Mouse (Mus musculus): Measurements from ENCODE around the gene Slc6a5. TPM values are rescaled to one million over a fixed set of nuclear protein-coding genes. Genes with fewer than 3 reads are reported as not detected.

The Slc6a5 gene
- polyA plus RNA-seq, 1 experiment = not detected

DNA sequence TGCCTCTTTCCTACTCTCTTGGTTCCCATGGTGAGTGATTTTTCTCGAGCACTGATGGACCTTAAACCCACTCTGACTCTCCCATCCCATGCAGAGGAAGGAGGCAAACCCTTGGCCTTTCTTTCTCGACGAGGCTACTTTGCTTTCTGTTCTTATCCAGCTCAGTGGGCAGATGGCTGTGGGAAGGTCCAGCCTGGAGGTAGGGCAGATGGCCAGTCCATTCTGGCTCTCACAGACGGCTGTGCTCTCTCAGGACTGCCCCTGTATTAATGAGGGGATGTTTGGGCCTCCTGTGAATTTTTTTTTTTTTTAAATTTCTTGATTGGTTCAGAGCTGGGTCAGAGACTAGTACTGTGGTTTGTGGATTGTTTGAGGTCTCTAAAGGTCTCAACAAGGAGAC lies 59.6 kb downstream of the Slc6a5 start:
- Histone ChIP-seq H3K36me3 (ENCODE audit: control insufficient read depth, insufficient read depth) (no peaks in the 10 kb centered on the region), H3K79me2 (ENCODE audit: control insufficient read depth, insufficient read depth) (no peaks in the 10 kb centered on the region), H3K4me3 (ENCODE audit: insufficient read depth, poor library complexity, severe bottlenecking) (no peak overlapping the region), H3K79me3 (ENCODE audit: low read depth) (no peaks in the 10 kb centered on the region), H3K27me3 (ENCODE audit: control insufficient read depth, insufficient read depth, insufficient read length) (peaks cover 12% of the 10 kb centered on the region), H3ac (ENCODE audit: control insufficient read depth, insufficient read length, low read depth) (no peak overlapping the region)
- TF ChIP-seq USF1 (IDR thresholded peaks at IDR 0.05; ENCODE audit: low read depth) (no peak), MAX (IDR thresholded peaks at IDR 0.05) (no peak)

GRCm38 (mm10) chr7:49974841-49975440 lies 65.0 kb downstream of the Slc6a5 start, which contains the start of gene Nell1:
Nell1 (plus strand) TSS chr7:49974864.
- peaks cover 35% of the 10 kb centered on the region for H3K27me3 ChIP-seq (ENCODE audit: control insufficient read depth, insufficient read depth, insufficient read length)
- no peak for TF ChIP-seq CTCF (IDR thresholded peaks at IDR 0.05; ENCODE audit: control insufficient read depth, insufficient read depth, insufficient read length)
- TF ChIP-seq MYOD1 (IDR thresholded peaks at IDR 0.05; ENCODE audit: control insufficient read depth, insufficient read length, low read depth) = no peak
- no peak for TF ChIP-seq FOSL1 (IDR thresholded peaks at IDR 0.05; ENCODE audit: insufficient read depth, low read length, poor library complexity, severe bottlenecking)
- no peak for TF ChIP-seq CEBPB (IDR thresholded peaks at IDR 0.05; ENCODE audit: low read depth)
- TF ChIP-seq MAX (IDR thresholded peaks at IDR 0.05) = no peak
- TF ChIP-seq USF1 (IDR thresholded peaks at IDR 0.05; ENCODE audit: low read depth) = no peak
- TF ChIP-seq MYOG (IDR thresholded peaks at IDR 0.05; ENCODE audit: control insufficient read depth, extremely low read depth, insufficient read length) = no peak
- H3K36me3 ChIP-seq (ENCODE audit: control insufficient read depth, insufficient read depth) = no peaks in the 10 kb centered on the region
- no peak within 1 kb of the TSS for H3ac ChIP-seq (ENCODE audit: control insufficient read depth, insufficient read length, low read depth)
- no peaks in the 10 kb centered on the region for H3K79me3 ChIP-seq (ENCODE audit: low read depth)
- no peak within 1 kb of the TSS for H3K4me3 ChIP-seq (ENCODE audit: insufficient read depth, poor library complexity, severe bottlenecking)
- no peaks in the 10 kb centered on the region for H3K79me2 ChIP-seq (ENCODE audit: control insufficient read depth, insufficient read depth)

- no peaks in the 10 kb centered on the region for H3K36me3 ChIP-seq (ENCODE audit: control insufficient read depth, insufficient read depth)
- TF ChIP-seq USF1 (IDR thresholded peaks at IDR 0.05; ENCODE audit: low read depth) = no peak
- no peak for TF ChIP-seq FOSL1 (IDR thresholded peaks at IDR 0.05; ENCODE audit: insufficient read depth, low read length, poor library complexity, severe bottlenecking)
- TF ChIP-seq MYOG (IDR thresholded peaks at IDR 0.05; ENCODE audit: control insufficient read depth, extremely low read depth, insufficient read length) = no peak
- no peak for TF ChIP-seq MAX (IDR thresholded peaks at IDR 0.05)
- no peak for TF ChIP-seq CTCF (IDR thresholded peaks at IDR 0.05; ENCODE audit: control insufficient read depth, insufficient read depth, insufficient read length)
- TF ChIP-seq CEBPB (IDR thresholded peaks at IDR 0.05; ENCODE audit: low read depth) = no peak
- TF ChIP-seq MYOD1 (IDR thresholded peaks at IDR 0.05; ENCODE audit: control insufficient read depth, insufficient read length, low read depth) = no peak
- H3K4me3 ChIP-seq (ENCODE audit: insufficient read depth, poor library complexity, severe bottlenecking) = no peak overlapping the region
- H3K79me2 ChIP-seq (ENCODE audit: control insufficient read depth, insufficient read depth) = no peaks in the 10 kb centered on the region
- no peak overlapping the region for H3ac ChIP-seq (ENCODE audit: control insufficient read depth, insufficient read length, low read depth)
- no peaks in the 10 kb centered on the region for H3K79me3 ChIP-seq (ENCODE audit: low read depth)
- H3K27me3 ChIP-seq (ENCODE audit: control insufficient read depth, insufficient read depth, insufficient read length) = peaks cover 39% of the 10 kb centered on the region
These were observed 65.6 kb downstream of the Slc6a5 start for GRCm38 (mm10) chr7:49975441-49976121.

DNA sequence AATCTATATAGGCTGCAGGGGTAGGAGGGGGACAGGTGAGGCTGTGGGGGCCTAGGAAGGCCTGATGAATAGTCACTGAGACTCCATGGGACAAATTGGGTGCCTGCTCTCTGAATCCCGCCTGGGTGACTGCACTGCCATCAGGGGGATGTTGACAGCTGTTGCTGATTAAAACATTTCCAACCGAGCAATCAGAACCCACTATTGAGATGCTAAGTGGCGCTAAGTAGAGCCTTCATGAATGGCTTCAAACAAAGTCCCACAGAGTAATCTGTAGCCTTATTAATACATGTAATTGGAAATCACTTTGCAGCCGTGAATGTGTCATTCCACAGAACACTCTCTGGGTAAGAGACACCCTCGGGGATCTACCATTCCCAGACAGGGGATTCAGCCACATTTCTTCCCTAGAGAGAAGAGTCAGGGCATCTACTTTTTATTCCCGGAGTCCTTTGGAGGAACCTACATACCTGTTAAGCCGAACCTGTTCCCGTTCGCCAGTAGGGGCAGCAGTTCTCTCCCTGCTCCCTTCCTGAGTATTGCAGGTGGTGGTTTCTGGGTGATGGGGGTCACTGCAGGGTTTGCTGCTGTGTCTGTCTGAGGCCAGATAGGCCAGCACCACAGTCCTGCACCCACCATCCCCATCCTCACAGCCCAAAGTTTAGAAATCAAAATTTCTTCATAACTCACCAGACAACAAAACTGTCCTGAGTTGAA lies 71.7 kb downstream of the Slc6a5 start:
- Histone ChIP-seq H3K79me3 (ENCODE audit: low read depth) (no peaks in the 10 kb centered on the region), H3K36me3 (ENCODE audit: control insufficient read depth, insufficient read depth) (no peaks in the 10 kb centered on the region), H3K27me3 (ENCODE audit: control insufficient read depth, insufficient read depth, insufficient read length) (peaks cover 7% of the 10 kb centered on the region), H3ac (ENCODE audit: control insufficient read depth, insufficient read length, low read depth) (no peak overlapping the region), H3K79me2 (ENCODE audit: control insufficient read depth, insufficient read depth) (no peaks in the 10 kb centered on the region), H3K4me3 (ENCODE audit: insufficient read depth, poor library complexity, severe bottlenecking) (no peak overlapping the region)
- TF ChIP-seq USF1 (IDR thresholded peaks at IDR 0.05; ENCODE audit: low read depth) (no peak), MYOD1 (IDR thresholded peaks at IDR 0.05; ENCODE audit: control insufficient read depth, insufficient read length, low read depth) (no peak), CEBPB (IDR thresholded peaks at IDR 0.05; ENCODE audit: low read depth) (no peak), FOSL1 (IDR thresholded peaks at IDR 0.05; ENCODE audit: insufficient read depth, low read length, poor library complexity, severe bottlenecking) (no peak), MAX (IDR thresholded peaks at IDR 0.05) (no peak), CTCF (IDR thresholded peaks at IDR 0.05; ENCODE audit: control insufficient read depth, insufficient read depth, insufficient read length) (no peak), MYOG (IDR thresholded peaks at IDR 0.05; ENCODE audit: control insufficient read depth, extremely low read depth, insufficient read length) (no peak)

DNA sequence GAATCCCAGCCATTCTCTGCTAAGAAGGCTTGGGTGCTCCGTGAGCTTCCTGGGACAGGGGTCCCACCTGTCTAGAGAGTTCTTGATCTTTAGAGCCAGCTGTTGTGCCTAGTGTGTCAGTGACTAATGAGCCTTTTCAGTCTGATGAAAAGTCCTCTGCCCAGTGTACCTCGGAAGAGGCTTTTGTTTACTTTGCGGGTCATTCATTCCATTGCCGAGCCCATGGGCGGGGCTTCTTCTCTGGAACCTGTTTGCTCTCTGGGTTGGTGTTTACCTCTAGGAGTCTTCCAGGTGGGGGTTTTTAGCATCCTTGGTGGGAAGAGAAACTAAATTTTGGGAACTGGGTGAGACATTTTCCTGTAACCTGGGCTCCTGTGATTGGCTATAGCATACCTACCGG lies 74.8 kb downstream of the Slc6a5 start:
- Histone ChIP-seq H3K79me3 (ENCODE audit: low read depth) (no peaks in the 10 kb centered on the region), H3K36me3 (ENCODE audit: control insufficient read depth, insufficient read depth) (no peaks in the 10 kb centered on the region), H3K27me3 (ENCODE audit: control insufficient read depth, insufficient read depth, insufficient read length) (peaks cover 5% of the 10 kb centered on the region), H3K79me2 (ENCODE audit: control insufficient read depth, insufficient read depth) (no peaks in the 10 kb centered on the region), H3K4me3 (ENCODE audit: insufficient read depth, poor library complexity, severe bottlenecking) (no peak overlapping the region), H3ac (ENCODE audit: control insufficient read depth, insufficient read length, low read depth) (no peak overlapping the region)
- TF ChIP-seq MAX (IDR thresholded peaks at IDR 0.05) (no peak), CEBPB (IDR thresholded peaks at IDR 0.05; ENCODE audit: low read depth) (no peak), CTCF (IDR thresholded peaks at IDR 0.05; ENCODE audit: control insufficient read depth, insufficient read depth, insufficient read length) (no peak), MYOD1 (IDR thresholded peaks at IDR 0.05; ENCODE audit: control insufficient read depth, insufficient read length, low read depth) (no peak)
